Mouse (Mus musculus) CH12.LX (cell line): ENCODE data around the gene Otud3.

Experiments
- BHLHE40 ChIP-seq: IDR thresholded peaks from 2 replicates; pipeline ENCODE4 v1.6.1; 2011; ENCODE audit warnings: mild to moderate bottlenecking, low read depth, low read length, improper control_type of control experiment
- CHD1 ChIP-seq: IDR thresholded peaks from 2 replicates; pipeline ENCODE4 v1.6.1; 2012; ENCODE audit warnings: low read depth, low read length, improper control_type of control experiment, inconsistent platforms
- CTCF ChIP-seq, 2 experiments: IDR thresholded peaks in 1 of 2; conservative IDR thresholded peaks in 1 of 2; 2 replicates each; pipeline ENCODE4 v1.5.1; 2011 to 2012; ENCODE audit warnings: low read depth in 2 of 2, low read length in 2 of 2, improper control_type of control experiment in 1 of 2, inconsistent platforms in 1 of 2, mild to moderate bottlenecking in 1 of 2, moderate library complexity in 1 of 2
- E2F4 ChIP-seq: IDR thresholded peaks from 2 replicates; pipeline ENCODE4 v1.6.1; 2011; ENCODE audit warnings: low read depth, low read length, improper control_type of control experiment; ENCODE audit not compliant: insufficient replicate concordance
- EP300 ChIP-seq: IDR thresholded peaks from 2 replicates; pipeline ENCODE4 v1.6.1; 2011; ENCODE audit warnings: low read length, improper control_type of control experiment
- KAT2A ChIP-seq: IDR thresholded peaks from 2 replicates; pipeline ENCODE4 v1.6.1; 2012; ENCODE audit warnings: low read length, improper control_type of control experiment, inconsistent platforms; ENCODE audit not compliant: insufficient replicate concordance
- MAFK ChIP-seq: IDR thresholded peaks from 2 replicates; pipeline ENCODE4 v1.6.1; 2011; ENCODE audit warnings: low read length, improper control_type of control experiment; ENCODE audit not compliant: insufficient replicate concordance
- MXI1 ChIP-seq: IDR thresholded peaks from 2 replicates; pipeline ENCODE4 v1.6.1; 2011; ENCODE audit warnings: mild to moderate bottlenecking, low read depth, low read length, improper control_type of control experiment
- RCOR1 ChIP-seq: conservative IDR thresholded peaks from 2 replicates; pipeline ENCODE4 v1.6.1; 2012; ENCODE audit warnings: low read depth, mild to moderate bottlenecking, inconsistent platforms, low read length, improper control_type of control experiment
- ZC3H11A ChIP-seq: IDR thresholded peaks from 2 replicates; pipeline ENCODE4 v1.6.1; 2012; ENCODE audit warnings: low read depth, mild to moderate bottlenecking, inconsistent platforms, low read length, improper control_type of control experiment

DNA sequence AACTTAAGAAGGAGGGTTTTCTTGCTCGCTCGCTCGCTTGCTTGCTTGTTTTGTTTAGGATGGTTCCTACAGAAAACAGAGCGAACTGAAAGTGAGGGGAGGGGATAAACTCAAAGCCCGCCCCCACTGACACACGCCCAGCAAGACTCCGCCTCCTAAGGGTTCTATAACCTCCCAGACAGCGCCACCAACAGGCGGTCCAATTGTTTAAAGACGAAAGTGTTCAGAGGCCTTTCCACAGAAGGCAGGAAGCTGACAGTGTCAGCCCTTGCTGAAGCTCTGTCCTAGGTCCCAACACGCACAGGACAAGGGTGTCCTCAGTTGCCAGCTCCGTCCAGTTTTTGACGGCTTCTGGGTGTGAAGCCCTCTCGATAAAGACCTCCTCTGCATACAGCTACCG is 30.0 kb upstream of the Otud3 start:
- TF ChIP-seq ZC3H11A (no peak), BHLHE40 (no peak), KAT2A (no peak), MAFK (no peak), CTCF (conservative IDR thresholded peaks at IDR 0.05 in 1 of 2, IDR thresholded peaks at IDR 0.05 in 1 of 2; ENCODE audit: low read depth in 2 of 2, low read length in 2 of 2) (peak; percentile 54 to 85), EP300 (no peak), CHD1 (no peak), E2F4 (no peak), MXI1 (no peak; the same call in 1 of the 2 replicates), RCOR1 (no peak)
